Mouse (Mus musculus) cerebellum, adult 11 months (tissue): ENCODE data around the gene Lrg1.

ENCODE experiments used
- DNase-seq: peaks from one replicate; pipeline ENCODE4 v3.0.0; 2022

Lrg1 gene

GRCm38 (mm10) chr17:56121826-56122225 lies at the start of gene Lrg1:
Lrg1 (minus strand) TSS chr17:56122001.
- DNase-seq = no peak

GRCm38 (mm10) chr17:56171456-56171855 lies 49.7 kb upstream of the Lrg1 start:
- no peak for DNase-seq

GRCm38 (mm10) chr17:56170636-56171035 lies 48.8 kb upstream of the Lrg1 start:
- DNase-seq = no peak

- no peak for DNase-seq
Measured at GRCm38 (mm10) chr17:56169830-56170229, 48.0 kb upstream of the Lrg1 start.

- DNase-seq = no peak
Measured at GRCm38 (mm10) chr17:56165671-56166070, 43.9 kb upstream of the Lrg1 start.

GRCm38 (mm10) chr17:56164510-56164909 lies 42.7 kb upstream of the Lrg1 start:
- DNase-seq = no peak

GRCm38 (mm10) chr17:56163523-56164102 lies 41.8 kb upstream of the Lrg1 start:
- no peak for DNase-seq

- peak; percentile 92 for DNase-seq
Measured at GRCm38 (mm10) chr17:56162231-56162774, 40.5 kb upstream of the Lrg1 start, which contains the start of gene Tnfaip8l1. Tnfaip8l1 (plus strand) TSS chr17:56162477.

- DNase-seq = peak; percentile 52
Measured at GRCm38 (mm10) chr17:56159729-56160128, 37.9 kb upstream of the Lrg1 start.

GRCm38 (mm10) chr17:56153643-56154042 lies 31.8 kb upstream of the Lrg1 start:
- no peak for DNase-seq

GRCm38 (mm10) chr17:56149897-56150296 lies 28.1 kb upstream of the Lrg1 start:
- no peak for DNase-seq

GRCm38 (mm10) chr17:56148790-56149618 lies 27.2 kb upstream of the Lrg1 start:
- no peak for DNase-seq

GRCm38 (mm10) chr17:56148280-56148679 lies 26.5 kb upstream of the Lrg1 start:
- no peak for DNase-seq

- no peak for DNase-seq
Measured at GRCm38 (mm10) chr17:56147420-56147819, 25.6 kb upstream of the Lrg1 start.

- DNase-seq = no peak
Measured at GRCm38 (mm10) chr17:56146131-56146530, 24.3 kb upstream of the Lrg1 start.

- no peak for DNase-seq
Measured at GRCm38 (mm10) chr17:56144546-56144945, 22.7 kb upstream of the Lrg1 start.

- DNase-seq = peak; percentile 58
Measured at GRCm38 (mm10) chr17:56141702-56142605, 20.2 kb upstream of the Lrg1 start.

- peak; percentile 77 for DNase-seq
Measured at GRCm38 (mm10) chr17:56139858-56140595, 18.2 kb upstream of the Lrg1 start, which contains the start of gene Sema6b. Sema6b (minus strand) TSS chr17:56140343.

- peak; percentile 50 for DNase-seq
Measured at GRCm38 (mm10) chr17:56139355-56139754, 17.6 kb upstream of the Lrg1 start.

GRCm38 (mm10) chr17:56137839-56138613 lies 16.2 kb upstream of the Lrg1 start:
- peak; percentile 36 for DNase-seq

GRCm38 (mm10) chr17:56136558-56136957 lies 14.8 kb upstream of the Lrg1 start:
- peak; percentile 3 for DNase-seq
